Mouse (Mus musculus): ENCODE data around the gene Hoxa2.

GRCm38 (mm10) chr6:52139115-52139514 lies 25.5 kb downstream of the Hoxa2 start:
- TF ChIP-seq CTCF (IDR thresholded peaks at IDR 0.05; ENCODE audit: insufficient read depth, low read length), result no peak
- no peak for TF ChIP-seq POLR2A (IDR thresholded peaks at IDR 0.05; ENCODE audit: borderline replicate concordance, extremely low read depth, low read depth, low read length)

All from lung, adult 2 months (tissue).